Mouse (Mus musculus): ENCODE results near the gene Pam. TPM values are rescaled to one million over a fixed set of nuclear protein-coding genes. Genes with fewer than 3 reads are reported as not detected.

The Pam gene
- polyA plus RNA-seq, 1 experiment, result 54.7 TPM

DNA sequence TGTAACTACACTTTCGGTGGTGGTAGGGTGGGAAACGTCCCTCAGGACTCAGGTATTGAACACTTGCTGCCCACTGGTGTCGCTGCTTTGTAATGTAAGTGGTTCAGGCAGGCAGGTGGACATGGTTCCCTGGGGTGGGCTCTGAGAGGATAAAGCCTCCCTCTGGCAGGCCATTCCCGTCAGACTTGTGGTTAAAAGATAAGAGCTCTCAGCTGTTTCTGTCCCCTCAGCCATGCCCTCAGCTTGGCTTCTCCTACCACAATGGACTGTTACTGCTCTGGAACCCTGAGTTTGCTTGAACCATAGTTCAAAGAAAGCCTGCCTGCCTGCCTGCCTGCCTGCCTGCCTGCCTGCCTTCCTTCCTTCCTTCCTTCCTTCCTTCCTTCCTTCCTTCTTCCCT is 341.1 kb downstream of the Pam start:
- Histone ChIP-seq H3K36me3 (ENCODE audit: control insufficient read depth, insufficient read depth, low read length) (no peaks in the 10 kb centered on the region; the same call in none of the 2 replicates), H3K4me1 (ENCODE audit: control insufficient read depth, insufficient read depth, low read length) (no peaks in the 10 kb centered on the region), H3K27ac (ENCODE audit: insufficient read depth, low read depth, low read length) (no peak overlapping the region), H3K4me3 (ENCODE audit: insufficient read depth, low read depth, low read length) (no peak overlapping the region), H3K27me3 (replicated peaks; ENCODE audit: control insufficient read depth, insufficient read depth, low read length) (no peaks in the 10 kb centered on the region)
- no peak for DNase-seq
- TF ChIP-seq POLR2A (IDR thresholded peaks at IDR 0.05; ENCODE audit: low read depth, low read length) (no peak), CTCF (conservative IDR thresholded peaks at IDR 0.05; ENCODE audit: insufficient read depth, insufficient read length, low read depth, low read length) (no peak)
- WGBS, result 83% methylated on average over 4 of the region's 4 CpGs

DNA sequence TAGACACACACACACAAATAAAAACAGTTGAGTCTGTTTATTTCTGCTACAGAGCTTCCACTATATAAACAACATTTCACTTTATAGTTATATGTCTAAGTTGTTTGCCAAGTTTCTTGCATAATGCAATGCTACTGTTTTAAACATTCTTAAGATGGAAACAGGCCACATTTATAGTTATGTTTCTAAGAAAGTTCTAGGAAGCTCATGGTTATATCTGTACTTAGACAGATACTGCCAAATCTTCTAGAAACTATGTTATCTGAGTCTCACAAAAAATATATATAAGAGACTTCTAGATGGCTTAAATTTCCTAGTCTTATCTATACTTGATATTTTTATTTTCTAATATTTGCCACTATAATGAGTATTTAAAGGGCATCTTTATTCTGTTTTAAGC is 342.2 kb downstream of the Pam start:
- Histone ChIP-seq H3K4me3 (ENCODE audit: insufficient read depth, low read depth, low read length) (no peak overlapping the region), H3K27ac (ENCODE audit: insufficient read depth, low read depth, low read length) (no peak overlapping the region), H3K36me3 (ENCODE audit: control insufficient read depth, insufficient read depth, low read length) (no peaks in the 10 kb centered on the region; the same call in none of the 2 replicates), H3K27me3 (replicated peaks; ENCODE audit: control insufficient read depth, insufficient read depth, low read length) (no peaks in the 10 kb centered on the region), H3K4me1 (ENCODE audit: control insufficient read depth, insufficient read depth, low read length) (no peaks in the 10 kb centered on the region)
- TF ChIP-seq POLR2A (IDR thresholded peaks at IDR 0.05; ENCODE audit: low read depth, low read length) (no peak), CTCF (conservative IDR thresholded peaks at IDR 0.05; ENCODE audit: insufficient read depth, insufficient read length, low read depth, low read length) (no peak)
- no peak for DNase-seq

DNA sequence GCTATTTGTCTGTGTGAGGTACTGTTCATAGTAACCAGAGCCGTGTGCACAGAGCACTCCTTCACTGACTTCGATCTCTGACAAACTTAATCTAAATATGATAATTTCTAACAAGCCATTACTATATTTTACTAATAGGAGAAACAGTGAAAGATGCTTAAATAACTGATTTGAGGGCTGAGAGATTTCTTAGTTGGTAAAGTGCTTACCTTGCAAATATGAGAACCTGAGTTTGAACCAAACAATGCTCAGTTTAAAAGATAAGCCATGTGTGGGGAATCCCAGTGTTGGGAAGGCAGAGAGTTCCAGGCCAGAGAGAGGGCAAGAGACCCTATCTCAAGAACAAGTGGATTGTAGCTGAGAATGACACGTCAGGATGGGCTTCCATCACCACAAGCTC is 347.3 kb downstream of the Pam start:
- Histone ChIP-seq H3K27me3 (replicated peaks; ENCODE audit: control insufficient read depth, insufficient read depth, low read length) (no peaks in the 10 kb centered on the region), H3K4me1 (ENCODE audit: control insufficient read depth, insufficient read depth, low read length) (no peaks in the 10 kb centered on the region), H3K27ac (ENCODE audit: insufficient read depth, low read depth, low read length) (no peak overlapping the region), H3K36me3 (ENCODE audit: control insufficient read depth, insufficient read depth, low read length) (peaks cover 3% of the 10 kb centered on the region), H3K4me3 (ENCODE audit: insufficient read depth, low read depth, low read length) (no peak overlapping the region)
- WGBS, result 90% methylated on average over 3 of the region's 3 CpGs
- TF ChIP-seq POLR2A (IDR thresholded peaks at IDR 0.05; ENCODE audit: low read depth, low read length) (no peak), CTCF (conservative IDR thresholded peaks at IDR 0.05; ENCODE audit: insufficient read depth, insufficient read length, low read depth, low read length) (no peak)
- DNase-seq, result no peak

DNA sequence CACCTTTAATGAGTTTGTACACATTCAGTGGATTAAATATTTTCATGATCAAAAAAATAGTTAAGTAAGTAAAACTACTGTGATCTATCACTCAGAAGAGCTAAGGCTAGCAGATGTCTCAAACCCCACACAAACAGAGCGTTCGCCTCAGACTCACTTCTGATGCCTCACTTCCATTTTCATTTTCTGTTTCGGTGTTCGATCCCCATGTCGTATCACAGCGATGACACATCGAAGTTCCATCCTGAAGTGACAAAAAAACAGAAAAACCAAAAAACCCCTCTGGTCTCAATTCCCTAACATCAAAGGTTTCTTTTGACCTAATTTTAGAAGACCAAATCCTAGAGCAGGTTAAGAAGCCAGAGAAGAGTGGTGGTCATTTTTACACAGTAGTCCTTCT is 349.2 kb downstream of the Pam start:
- WGBS, result 94% methylated on average over 7 of the region's 7 CpGs
- no peak overlapping the region for H3K4me3 ChIP-seq (ENCODE audit: insufficient read depth, low read depth, low read length)
- DNase-seq, result no peak
- peaks cover 4% of the 10 kb centered on the region for H3K36me3 ChIP-seq (ENCODE audit: control insufficient read depth, insufficient read depth, low read length)
- H3K27ac ChIP-seq (ENCODE audit: insufficient read depth, low read depth, low read length), result no peak overlapping the region
- TF ChIP-seq CTCF (conservative IDR thresholded peaks at IDR 0.05; ENCODE audit: insufficient read depth, insufficient read length, low read depth, low read length) (no peak), POLR2A (IDR thresholded peaks at IDR 0.05; ENCODE audit: low read depth, low read length) (no peak)
- no peaks in the 10 kb centered on the region for H3K4me1 ChIP-seq (ENCODE audit: control insufficient read depth, insufficient read depth, low read length)
- no peaks in the 10 kb centered on the region for H3K27me3 ChIP-seq (replicated peaks; ENCODE audit: control insufficient read depth, insufficient read depth, low read length)

DNA sequence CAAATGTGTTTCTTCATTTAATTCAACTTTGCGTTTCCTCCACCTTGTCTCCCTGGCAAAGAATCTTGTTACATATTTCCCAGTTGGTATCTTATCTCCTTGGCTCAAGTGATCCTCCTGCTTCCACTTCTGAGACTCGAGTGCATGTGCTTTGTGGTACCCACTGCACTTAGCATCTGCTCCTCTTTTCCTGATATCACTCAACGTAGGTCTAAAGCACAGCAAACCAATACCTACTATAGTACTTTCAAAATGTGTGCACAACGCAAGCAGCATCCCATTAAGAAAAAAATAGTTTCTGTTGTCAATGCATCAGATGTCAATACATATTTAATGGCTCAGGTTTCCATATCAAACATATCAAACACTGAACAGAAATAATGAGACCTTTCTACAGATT is 349.7 kb downstream of the Pam start:
- no peaks in the 10 kb centered on the region for H3K4me1 ChIP-seq (ENCODE audit: control insufficient read depth, insufficient read depth, low read length)
- 90% methylated on average over 4 of the region's 4 CpGs for WGBS
- no peak for DNase-seq
- H3K27me3 ChIP-seq (replicated peaks; ENCODE audit: control insufficient read depth, insufficient read depth, low read length), result no peaks in the 10 kb centered on the region
- H3K36me3 ChIP-seq (ENCODE audit: control insufficient read depth, insufficient read depth, low read length), result peaks cover 4% of the 10 kb centered on the region
- H3K27ac ChIP-seq (ENCODE audit: insufficient read depth, low read depth, low read length), result no peak overlapping the region
- no peak for TF ChIP-seq POLR2A (IDR thresholded peaks at IDR 0.05; ENCODE audit: low read depth, low read length)
- no peak for TF ChIP-seq CTCF (conservative IDR thresholded peaks at IDR 0.05; ENCODE audit: insufficient read depth, insufficient read length, low read depth, low read length)
- no peak overlapping the region for H3K4me3 ChIP-seq (ENCODE audit: insufficient read depth, low read depth, low read length)

Measured in kidney, adult 2 months (tissue).